Mouse (Mus musculus) forebrain, postnatal 0 days (tissue): ENCODE data around the gene Nr5a2. TPM values are rescaled to one million over a fixed set of nuclear protein-coding genes. Genes with fewer than 3 reads are reported as not detected.

ENCODE experiments used
- ATAC-seq: fragments of 200-750 bp; cut with Nextera tagmentation; 2 replicates; pipeline ENCODE4 v1.8.0; 2017; ENCODE audit warnings: mild to moderate bottlenecking, moderate library complexity
- DNase-seq: peaks from one replicate; pipeline ENCODE4 v3.0.0-alpha.2; 2015
- H3K27ac ChIP-seq: fragments of 300-500 bp; sonication (generic); 2 replicates; pipeline ENCODE4 v1.5.1; 2014; ENCODE audit warnings: low read depth, mild to moderate bottlenecking, antibody characterized with exemption, low read length, moderate library complexity, mixed read lengths
- H3K27me3 ChIP-seq: fragments of 300-500 bp; sonication (generic); 2 replicates; pipeline ENCODE4 v1.6.1; 2014; ENCODE audit warnings: mild to moderate bottlenecking, low read length, mixed read lengths; ENCODE audit not compliant: insufficient read depth
- H3K36me3 ChIP-seq: fragments of 300-500 bp; sonication (generic); 2 replicates; pipeline ENCODE4 v1.6.1; 2014; ENCODE audit warnings: mild to moderate bottlenecking, moderate library complexity; ENCODE audit not compliant: insufficient read depth
- H3K4me1 ChIP-seq: fragments of 300-500 bp; sonication (generic); 2 replicates; pipeline ENCODE4 v1.6.1; 2014; ENCODE audit warnings: antibody characterized with exemption; ENCODE audit not compliant: insufficient read depth
- H3K4me2 ChIP-seq: fragments of 300-500 bp; sonication (generic); 2 replicates; pipeline ENCODE4 v1.6.1; 2014; ENCODE audit warnings: low read depth, mild to moderate bottlenecking, moderate library complexity
- H3K4me3 ChIP-seq: fragments of 300-500 bp; sonication (generic); 2 replicates; pipeline ENCODE4 v1.5.1; 2014; ENCODE audit warnings: low read depth, low read length, mixed read lengths
- H3K9ac ChIP-seq: fragments of 300-500 bp; sonication (generic); 2 replicates; pipeline ENCODE4 v1.6.1; 2014; ENCODE audit warnings: mild to moderate bottlenecking
- H3K9me3 ChIP-seq: fragments of 300-500 bp; sonication (generic); 2 replicates; pipeline ENCODE4 v1.6.1; 2016; ENCODE audit warnings: low read length
- CTCF ChIP-seq: sonication (generic); IDR thresholded peaks from 2 replicates; pipeline ENCODE4 v1.5.1; 2016; ENCODE audit warnings: antibody characterized with exemption, control low read depth, low read depth
- WGBS: fragments of 180-500 bp; shearing (Covaris S2); extraction: QIAGEN DNeasy Blood & Tissue Kit; methylation state at CpG from one replicate; pipeline ENCODE4 v1.1.7; 2014; 5-methylcytosine and 5-hydroxymethylcytosine counted together
- polyA plus RNA-seq: library from polyadenylated mRNA; unstranded; fragments of >200 nt; fragmentation: Nextera tagmentation; extraction: Ambion mirVana; gene quantifications from 2 replicates; pipeline ENCODE4 v1.2.1, GENCODE M21; 2015
- total RNA-seq: library from RNA; depleted of rRNA; stranded (reverse); fragments of >200 nt; gene quantifications from 2 replicates; pipeline ENCODE4 v1.2.3, GENCODE M21; 2014; rRNA removed

Gene Nr5a2
- total RNA-seq (0.54 and 0.57 TPM in 2 replicates), polyA plus RNA-seq (0.13 TPM in 2 replicates)

- WGBS: 67% methylated on average over 4 of the region's 4 CpGs
- no peak for TF ChIP-seq CTCF
- no peak for ATAC-seq
These were observed at the start of gene Nr5a2 for GRCm38 (mm10) chr1:136960428-136961012. Gene Nr5a2, minus strand, starts transcription at chr1:136960448.

GRCm38 (mm10) chr1:137008726-137009239 is 48.5 kb upstream of the Nr5a2 start:
- DNase-seq (no peak), ATAC-seq (no peak)
- Histone ChIP-seq H3K9me3 (no peaks in the 10 kb centered on the region), H3K4me3 (no peak overlapping the region), H3K4me1 (no peaks in the 10 kb centered on the region), H3K36me3 (no peaks in the 10 kb centered on the region), H3K9ac (no peak overlapping the region), H3K27me3 (no peaks in the 10 kb centered on the region), H3K4me2 (no peak overlapping the region), H3K27ac (no peak overlapping the region)
- TF ChIP-seq CTCF: no peak
- WGBS: 78% methylated on average over 6 of the region's 6 CpGs

More at GRCm38 (mm10) chr1:136960428-136961012, at the start of gene Nr5a2:
- Histone ChIP-seq H3K4me3 (no peak within 1 kb of the TSS), H3K9ac (no peak within 1 kb of the TSS), H3K27me3 (peaks cover 14% of the 10 kb centered on the region), H3K36me3 (no peaks in the 10 kb centered on the region), H3K9me3 (no peaks in the 10 kb centered on the region), H3K27ac (no peak within 1 kb of the TSS), H3K4me2 (no peak within 1 kb of the TSS), H3K4me1 (no peaks in the 10 kb centered on the region)
- no peak for DNase-seq

- Histone ChIP-seq H3K4me2 (no peak overlapping the region), H3K4me1 (no peaks in the 10 kb centered on the region), H3K4me3 (no peak overlapping the region), H3K27me3 (no peaks in the 10 kb centered on the region), H3K36me3 (no peaks in the 10 kb centered on the region), H3K27ac (no peak overlapping the region), H3K9me3 (0 out of 2 replicates have a peak, but pooled peaks cover 6% of the 10 kb centered on the region), H3K9ac (no peak overlapping the region)
- DNase-seq (no peak), ATAC-seq (no peak)
- no peak for TF ChIP-seq CTCF
- 100% methylated on average over 1 of the region's 1 CpGs for WGBS
These were observed 43.6 kb upstream of the Nr5a2 start for GRCm38 (mm10) chr1:137003816-137004215.

- ATAC-seq: no peak
- H3K4me3 ChIP-seq: no peak overlapping the region
- no peak overlapping the region for H3K27ac ChIP-seq
- 97% methylated on average over 1 of the region's 1 CpGs for WGBS
- H3K9ac ChIP-seq: no peak overlapping the region
- no peaks in the 10 kb centered on the region for H3K27me3 ChIP-seq
- DNase-seq: no peak
- TF ChIP-seq CTCF: no peak
- no peak overlapping the region for H3K4me2 ChIP-seq
- no peaks in the 10 kb centered on the region for H3K4me1 ChIP-seq
- 0 out of 2 replicates have a peak, but pooled peaks cover 6% of the 10 kb centered on the region for H3K9me3 ChIP-seq
- H3K36me3 ChIP-seq: no peaks in the 10 kb centered on the region
These were observed 42.9 kb upstream of the Nr5a2 start for GRCm38 (mm10) chr1:137003144-137003543.

GRCm38 (mm10) chr1:136991762-136992352 is 31.6 kb upstream of the Nr5a2 start:
- H3K27me3 ChIP-seq: no peaks in the 10 kb centered on the region
- DNase-seq: no peak
- H3K4me2 ChIP-seq: no peak overlapping the region
- no peak overlapping the region for H3K9ac ChIP-seq
- H3K4me3 ChIP-seq: no peak overlapping the region
- H3K27ac ChIP-seq: no peak overlapping the region
- ATAC-seq: no peak
- no peaks in the 10 kb centered on the region for H3K36me3 ChIP-seq
- no peaks in the 10 kb centered on the region for H3K4me1 ChIP-seq
- no peaks in the 10 kb centered on the region for H3K9me3 ChIP-seq
- no peak for TF ChIP-seq CTCF
- WGBS: 82% methylated on average over 8 of the region's 8 CpGs

GRCm38 (mm10) chr1:136980253-136980893 is 20.1 kb upstream of the Nr5a2 start:
- 86% methylated on average over 5 of the region's 5 CpGs for WGBS
- DNase-seq: no peak
- ATAC-seq: no peak

GRCm38 (mm10) chr1:136977867-136978266 is 17.6 kb upstream of the Nr5a2 start:
- no peak overlapping the region for H3K4me3 ChIP-seq
- no peak overlapping the region for H3K27ac ChIP-seq
- no peaks in the 10 kb centered on the region for H3K4me1 ChIP-seq
- H3K4me2 ChIP-seq: no peak overlapping the region
- no peak overlapping the region for H3K9ac ChIP-seq
- ATAC-seq (no peak), DNase-seq (no peak)
- TF ChIP-seq CTCF: no peak
- no peaks in the 10 kb centered on the region for H3K36me3 ChIP-seq
- H3K9me3 ChIP-seq: no peaks in the 10 kb centered on the region
- no peaks in the 10 kb centered on the region for H3K27me3 ChIP-seq
- 85% methylated on average over 3 of the region's 3 CpGs for WGBS

More at GRCm38 (mm10) chr1:136980253-136980893, 20.1 kb upstream of the Nr5a2 start:
- Histone ChIP-seq H3K36me3 (no peaks in the 10 kb centered on the region), H3K9ac (no peak overlapping the region), H3K9me3 (no peaks in the 10 kb centered on the region), H3K4me1 (no peaks in the 10 kb centered on the region), H3K4me2 (no peak overlapping the region), H3K27ac (no peak overlapping the region), H3K4me3 (no peak overlapping the region), H3K27me3 (no peaks in the 10 kb centered on the region)
- no peak for TF ChIP-seq CTCF
